Mouse (Mus musculus) intestine, postnatal 0 days (tissue): Measurements from ENCODE around the gene Aldob. TPM values are rescaled to one million over a fixed set of nuclear protein-coding genes. Genes with fewer than 3 reads are reported as not detected.
"Not testable (repeated sequence)": the region's sequence is repeated elsewhere in the genome, so short reads cannot be mapped to it uniquely, and the experiment has no call there.

Experiments used
- ATAC-seq: fragments of 200-750 bp; cut with Nextera tagmentation; 2 replicates; pipeline ENCODE4 v1.8.0; 2017; ENCODE audit warnings: mild to moderate bottlenecking, moderate TSS enrichment, moderate library complexity
- H3K27ac ChIP-seq: fragments of 300-500 bp; sonication (generic); 2 replicates; pipeline ENCODE4 v1.5.1; 2014; ENCODE audit warnings: mild to moderate bottlenecking, low read depth, low read length, moderate library complexity
- H3K27me3 ChIP-seq: fragments of 300-500 bp; sonication (generic); replicated peaks from 2 replicates; pipeline ENCODE4 v1.6.1; 2014; ENCODE audit warnings: low read length, mixed read lengths; ENCODE audit not compliant: control insufficient read depth, insufficient read depth
- H3K36me3 ChIP-seq: fragments of 300-500 bp; sonication (generic); 2 replicates; pipeline ENCODE4 v1.6.1; 2014; ENCODE audit warnings: mild to moderate bottlenecking, moderate library complexity; ENCODE audit not compliant: control insufficient read depth, insufficient read depth
- H3K4me1 ChIP-seq: fragments of 300-500 bp; sonication (generic); replicated peaks from 2 replicates; pipeline ENCODE4 v1.6.1; 2014; ENCODE audit warnings: antibody characterized with exemption, low read length, mixed read lengths; ENCODE audit not compliant: control insufficient read depth, insufficient read depth
- H3K4me2 ChIP-seq: fragments of 300-500 bp; sonication (generic); replicated peaks from 2 replicates; pipeline ENCODE4 v1.6.1; 2014; ENCODE audit warnings: low read depth, mild to moderate bottlenecking, moderate library complexity
- H3K4me3 ChIP-seq: fragments of 300-500 bp; sonication (generic); 2 replicates; pipeline ENCODE4 v1.5.1; 2014; ENCODE audit warnings: low read depth, low read length
- H3K9ac ChIP-seq: fragments of 300-500 bp; sonication (generic); 2 replicates; pipeline ENCODE4 v1.6.1; 2014; ENCODE audit warnings: mild to moderate bottlenecking, low read depth, low read length
- H3K9me3 ChIP-seq: fragments of 300-500 bp; sonication (generic); 2 replicates; pipeline ENCODE4 v1.6.1; 2016; ENCODE audit warnings: mixed run types; ENCODE audit not compliant: control insufficient read depth
- CTCF ChIP-seq: sonication (generic); IDR thresholded peaks from 2 replicates; pipeline ENCODE4 v1.5.1; 2016; ENCODE audit warnings: low read depth, mild to moderate bottlenecking, control low read depth, antibody characterized with exemption, moderate library complexity
- WGBS: fragments of 180-500 bp; shearing (Covaris S2); extraction: QIAGEN DNeasy Blood & Tissue Kit; methylation state at CpG from one replicate; pipeline ENCODE4 v1.1.7; 2014; 5-methylcytosine and 5-hydroxymethylcytosine counted together
- polyA plus RNA-seq: library from polyadenylated mRNA; unstranded; fragments of >200 nt; fragmentation: Nextera tagmentation; extraction: Ambion mirVana; gene quantifications from 2 replicates; pipeline ENCODE4 v1.2.1, GENCODE M21; 2015

Gene Aldob
- polyA plus RNA-seq, 1 experiment from 2014 or later: 1,674 TPM

GRCm38 (mm10) chr4:49520572-49521340 lies 28.6 kb downstream of the Aldob start, which contains the start of the genes Mrpl50 and Zfp189:
Mrpl50 (minus strand) TSS chr4:49521093.
Zfp189 (plus strand) TSS chr4:49521176.
- WGBS: under 1% methylated on average over 41 of the region's 41 CpGs
- peak within 1 kb of the TSS; percentile 64 for H3K9ac ChIP-seq

GRCm38 (mm10) chr4:49519476-49519875 lies 29.9 kb downstream of the Aldob start:
- H3K9me3 ChIP-seq: no peaks in the 10 kb centered on the region
- 78% methylated on average over 5 of the region's 5 CpGs for WGBS

More at GRCm38 (mm10) chr4:49520572-49521340, 28.6 kb downstream of the Aldob start, which contains the start of the genes Mrpl50 and Zfp189:
- H3K9me3 ChIP-seq: no peaks in the 10 kb centered on the region
- no peak for TF ChIP-seq CTCF
- ATAC-seq: peak; percentile 98
- H3K4me3 ChIP-seq: peak within 1 kb of the TSS; percentile 75
- peaks cover 4% of the 10 kb centered on the region; the same call in 1 of the 2 replicates for H3K4me1 ChIP-seq
- H3K4me2 ChIP-seq: peak within 1 kb of the TSS; percentile 86
- peak within 1 kb of the TSS; percentile 46 for H3K27ac ChIP-seq
- H3K27me3 ChIP-seq: no peaks in the 10 kb centered on the region
- peaks cover 11% of the 10 kb centered on the region; the same call in 1 of the 2 replicates for H3K36me3 ChIP-seq

DNA sequence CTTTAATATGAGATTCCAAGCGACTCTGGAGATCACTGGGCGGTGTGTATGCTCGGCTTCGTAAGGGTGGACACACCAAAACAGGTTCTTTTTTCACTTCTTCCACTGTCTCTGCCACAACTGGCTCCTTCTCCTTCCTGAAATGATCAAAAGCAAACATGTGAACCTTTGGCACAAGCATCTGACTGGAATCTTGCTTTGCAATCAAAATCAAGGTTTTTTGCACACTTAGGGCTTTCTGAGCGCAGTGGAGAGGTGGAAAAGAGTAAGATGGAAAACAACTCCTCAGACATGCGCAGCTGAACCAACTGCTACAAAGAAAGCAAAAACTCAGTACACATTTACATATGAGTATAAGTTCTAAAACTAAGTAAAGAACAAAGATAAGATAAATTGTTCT lies 34.9 kb downstream of the Aldob start:
- Histone ChIP-seq H3K9me3 (no peaks in the 10 kb centered on the region), H3K4me3 (no peak overlapping the region), H3K4me1 (0 out of 2 replicates have a peak, but pooled peaks cover 3% of the 10 kb centered on the region), H3K36me3 (peaks cover 26% of the 10 kb centered on the region), H3K27me3 (no peaks in the 10 kb centered on the region), H3K4me2 (no peak overlapping the region), H3K9ac (no peak overlapping the region), H3K27ac (no peak overlapping the region)
- ATAC-seq: no peak
- 93% methylated on average over 6 of the region's 6 CpGs for WGBS
- no peak for TF ChIP-seq CTCF

More at GRCm38 (mm10) chr4:49519476-49519875, 29.9 kb downstream of the Aldob start:
- ATAC-seq: no peak
- no peak overlapping the region for H3K27ac ChIP-seq
- H3K4me1 ChIP-seq: peaks cover 4% of the 10 kb centered on the region; the same call in 1 of the 2 replicates
- no peaks in the 10 kb centered on the region for H3K27me3 ChIP-seq
- peak overlapping the region; percentile 75 for H3K4me3 ChIP-seq
- peak; percentile 55 for TF ChIP-seq CTCF
- H3K36me3 ChIP-seq: peaks cover 8% of the 10 kb centered on the region; the same call in 1 of the 2 replicates
- H3K4me2 ChIP-seq: peak overlapping the region; percentile 86
- H3K9ac ChIP-seq: no peak overlapping the region

DNA sequence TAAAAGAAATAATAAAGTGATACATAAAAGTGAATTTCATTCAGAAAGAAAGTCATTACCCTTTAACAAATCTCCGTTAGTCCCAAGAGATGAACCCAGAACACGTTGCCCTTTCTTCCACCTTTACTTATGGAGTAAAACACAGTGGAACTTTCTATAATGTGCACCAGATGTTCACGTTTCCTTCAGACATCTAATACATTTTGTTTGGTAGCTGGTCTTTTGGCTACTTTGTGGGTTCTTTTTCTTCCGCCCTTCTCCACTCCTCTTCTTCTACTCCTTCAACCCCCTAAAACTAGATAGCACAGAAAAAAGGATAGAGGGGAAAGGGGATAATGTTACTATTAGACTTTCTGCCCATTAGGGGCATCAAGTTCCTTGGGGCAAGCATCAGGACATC lies 36.7 kb downstream of the Aldob start:
- Histone ChIP-seq H3K36me3 (peaks cover 26% of the 10 kb centered on the region), H3K9ac (no peak overlapping the region), H3K27ac (no peak overlapping the region), H3K27me3 (no peaks in the 10 kb centered on the region), H3K4me1 (no peaks in the 10 kb centered on the region), H3K4me3 (no peak overlapping the region), H3K9me3 (no peaks in the 10 kb centered on the region), H3K4me2 (no peak overlapping the region)
- TF ChIP-seq CTCF: no peak
- WGBS: 94% methylated on average over 4 of the region's 4 CpGs
- no peak for ATAC-seq

DNA sequence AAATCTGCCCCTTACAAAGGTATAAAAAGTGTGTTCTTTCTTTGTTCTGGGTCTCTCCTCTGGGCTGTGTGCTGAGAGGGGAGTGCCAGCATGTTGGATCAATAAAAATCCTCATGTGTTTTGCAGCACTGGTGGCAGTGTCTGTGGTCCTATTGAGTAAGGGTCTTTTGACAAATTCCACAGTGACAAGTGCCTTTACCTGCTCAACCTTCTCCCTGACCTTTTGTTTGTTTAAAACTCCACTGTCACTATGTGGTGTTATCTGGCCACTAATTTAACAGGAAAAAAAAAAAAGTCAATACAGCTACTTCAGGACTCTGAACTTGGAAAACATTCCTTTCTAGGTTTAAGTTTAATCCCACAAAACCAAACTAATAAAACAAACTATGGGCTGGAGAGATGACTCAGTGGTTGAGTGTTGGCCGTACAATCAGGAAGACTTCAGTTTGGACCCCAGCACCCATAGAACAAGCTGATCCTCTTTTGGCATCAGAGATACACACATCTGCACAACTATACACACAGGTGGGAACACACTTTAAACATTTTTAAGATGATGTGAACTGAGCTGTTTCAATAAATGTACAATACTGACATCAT lies 39.0 kb downstream of the Aldob start:
- peak; percentile 6; the same call in 1 of the 2 replicates for ATAC-seq

GRCm38 (mm10) chr4:49509183-49509582 lies 40.2 kb downstream of the Aldob start:
- Histone ChIP-seq H3K4me3 (no peak overlapping the region), H3K4me1 (no peaks in the 10 kb centered on the region), H3K27me3 (no peaks in the 10 kb centered on the region), H3K36me3 (peaks cover 16% of the 10 kb centered on the region), H3K9ac (no peak overlapping the region), H3K27ac (no peak overlapping the region), H3K4me2 (no peak overlapping the region), H3K9me3 (no peaks in the 10 kb centered on the region)
- WGBS: 68% methylated on average over 2 of the region's 2 CpGs
- no peak for ATAC-seq
- no peak for TF ChIP-seq CTCF

More for the DNA sequence above, 39.0 kb downstream of the Aldob start:
- H3K4me1 ChIP-seq, H3K27me3 ChIP-seq, H3K4me3 ChIP-seq, H3K27ac ChIP-seq, H3K4me2 ChIP-seq, H3K9me3 ChIP-seq, H3K9ac ChIP-seq: not testable (repeated sequence)
- peaks cover 19% of the 10 kb centered on the region for H3K36me3 ChIP-seq
- WGBS: 59% methylated on average over 1 of the region's 1 CpGs
